Mouse (Mus musculus) C2C12 (cell line): Measurements from ENCODE around the gene Nrp1. TPM values are rescaled to one million over a fixed set of nuclear protein-coding genes. Genes with fewer than 3 reads are reported as not detected.

Experiments used
- H3K27me3 ChIP-seq: one replicate; pipeline ENCODE4 v1.6.1; 2011; ENCODE audit not compliant: control insufficient read depth, insufficient read depth, insufficient read length
- H3K36me3 ChIP-seq: one replicate; pipeline ENCODE4 v1.6.1; 2011; ENCODE audit not compliant: control insufficient read depth, insufficient read depth
- H3K4me3 ChIP-seq: one replicate; pipeline ENCODE4 v1.5.1; 2011; ENCODE audit warnings: mild to moderate bottlenecking, control low read depth; ENCODE audit not compliant: poor library complexity, insufficient read depth, severe bottlenecking
- H3K79me2 ChIP-seq: one replicate; pipeline ENCODE4 v1.6.1; 2011; ENCODE audit not compliant: control insufficient read depth, insufficient read depth
- H3K79me3 ChIP-seq: one replicate; pipeline ENCODE4 v1.6.1; 2011; ENCODE audit warnings: low read depth, control low read depth
- H3ac ChIP-seq: one replicate; pipeline ENCODE3; 2011; ENCODE audit warnings: low read depth; ENCODE audit not compliant: control insufficient read depth, insufficient read length
- CEBPB ChIP-seq: IDR thresholded peaks from one replicate; pipeline ENCODE4 v1.6.1; 2011; ENCODE audit warnings: low read depth, mild to moderate bottlenecking, control low read depth, moderate library complexity
- CTCF ChIP-seq: IDR thresholded peaks from one replicate; pipeline ENCODE4 v1.5.1; 2011; ENCODE audit not compliant: control insufficient read depth, insufficient read depth, insufficient read length
- FOSL1 ChIP-seq: IDR thresholded peaks from one replicate; pipeline ENCODE4 v1.8.0; 2011; ENCODE audit warnings: mild to moderate bottlenecking, low read length; ENCODE audit not compliant: poor library complexity, insufficient read depth, severe bottlenecking
- MAX ChIP-seq: IDR thresholded peaks from one replicate; pipeline ENCODE4 v1.6.1; 2011; ENCODE audit warnings: mild to moderate bottlenecking, control low read depth
- MYOD1 ChIP-seq: IDR thresholded peaks from one replicate; pipeline ENCODE4 v1.6.1; 2011; ENCODE audit warnings: low read depth; ENCODE audit not compliant: control insufficient read depth, insufficient read length
- MYOG ChIP-seq: IDR thresholded peaks from one replicate; pipeline ENCODE4 v1.6.1; 2011; ENCODE audit not compliant: control insufficient read depth, insufficient read length; ENCODE audit errors: extremely low read depth
- USF1 ChIP-seq: IDR thresholded peaks from one replicate; pipeline ENCODE4 v1.6.1; 2011; ENCODE audit warnings: low read depth, mild to moderate bottlenecking, control low read depth, moderate library complexity
- polyA plus RNA-seq: library from polyadenylated mRNA; unstranded; fragments of >200 nt; fragmentation: generic; extraction: Trizol; gene quantifications from one replicate; pipeline ENCODE4 v1.2.1, GENCODE M21; 2012; ENCODE audit warnings: missing spikeins

The Nrp1 gene
- polyA plus RNA-seq, 1 experiment: 19.1 TPM

- H3K4me3 ChIP-seq: no peak overlapping the region
- no peaks in the 10 kb centered on the region for H3K27me3 ChIP-seq
- H3K79me3 ChIP-seq: no peaks in the 10 kb centered on the region
- H3K79me2 ChIP-seq: no peaks in the 10 kb centered on the region
- TF ChIP-seq MYOD1 (no peak), MYOG (no peak), CEBPB (no peak), USF1 (no peak)
- H3ac ChIP-seq: no peak overlapping the region
- peaks cover 19% of the 10 kb centered on the region for H3K36me3 ChIP-seq
Observed at GRCm38 (mm10) chr8:128505866-128506265, 147.5 kb downstream of the Nrp1 start.

GRCm38 (mm10) chr8:128508723-128509122 lies 150.3 kb downstream of the Nrp1 start:
- Histone ChIP-seq H3K4me3 (no peak overlapping the region), H3K36me3 (no peaks in the 10 kb centered on the region)
- TF ChIP-seq CTCF: no peak
- TF ChIP-seq FOSL1: no peak
- TF ChIP-seq CEBPB: no peak
- TF ChIP-seq MAX: no peak
- TF ChIP-seq MYOG: no peak
- TF ChIP-seq MYOD1: no peak

GRCm38 (mm10) chr8:128511021-128511420 lies 152.6 kb downstream of the Nrp1 start:
- TF ChIP-seq CEBPB (no peak), USF1 (no peak), CTCF (no peak), MYOG (no peak), FOSL1 (no peak), MAX (no peak), MYOD1 (no peak)
- Histone ChIP-seq H3K36me3 (no peaks in the 10 kb centered on the region), H3K79me2 (no peaks in the 10 kb centered on the region), H3K4me3 (no peak overlapping the region), H3K79me3 (no peaks in the 10 kb centered on the region), H3K27me3 (no peaks in the 10 kb centered on the region), H3ac (no peak overlapping the region)

More at GRCm38 (mm10) chr8:128508723-128509122, 150.3 kb downstream of the Nrp1 start:
- H3ac ChIP-seq: no peak overlapping the region
- H3K27me3 ChIP-seq: no peaks in the 10 kb centered on the region
- no peaks in the 10 kb centered on the region for H3K79me2 ChIP-seq
- no peaks in the 10 kb centered on the region for H3K79me3 ChIP-seq

GRCm38 (mm10) chr8:128511732-128512131 lies 153.3 kb downstream of the Nrp1 start:
- Histone ChIP-seq H3K79me2 (no peaks in the 10 kb centered on the region), H3K36me3 (no peaks in the 10 kb centered on the region), H3K27me3 (no peaks in the 10 kb centered on the region), H3K4me3 (no peak overlapping the region), H3ac (no peak overlapping the region), H3K79me3 (no peaks in the 10 kb centered on the region)
- TF ChIP-seq CTCF (no peak), USF1 (no peak), MYOD1 (no peak), CEBPB (no peak), MYOG (no peak), FOSL1 (no peak), MAX (no peak)

GRCm38 (mm10) chr8:128516846-128517446 lies 158.5 kb downstream of the Nrp1 start:
- no peak overlapping the region for H3ac ChIP-seq
- H3K36me3 ChIP-seq: no peaks in the 10 kb centered on the region
- TF ChIP-seq MAX: no peak
- TF ChIP-seq FOSL1: no peak
- no peak for TF ChIP-seq MYOG
- TF ChIP-seq USF1: peak; percentile 32
- no peaks in the 10 kb centered on the region for H3K79me2 ChIP-seq
- no peaks in the 10 kb centered on the region for H3K79me3 ChIP-seq
- H3K4me3 ChIP-seq: no peak overlapping the region
- H3K27me3 ChIP-seq: no peaks in the 10 kb centered on the region

- Histone ChIP-seq H3ac (no peak overlapping the region), H3K4me3 (no peak overlapping the region), H3K79me3 (no peaks in the 10 kb centered on the region), H3K27me3 (no peaks in the 10 kb centered on the region), H3K36me3 (no peaks in the 10 kb centered on the region), H3K79me2 (no peaks in the 10 kb centered on the region)
- TF ChIP-seq MAX (no peak), MYOG (no peak), CEBPB (no peak), MYOD1 (no peak), USF1 (no peak), FOSL1 (no peak), CTCF (no peak)
Observed at GRCm38 (mm10) chr8:128517546-128518102, 159.2 kb downstream of the Nrp1 start.
